Mouse (Mus musculus) thymus, postnatal 25 days (tissue): Measurements from ENCODE around the gene Akr1e1.
A peak's percentile ranks its signal among the peaks of the same experiment; 100 is the strongest.
"Not testable (repeated sequence)": the region's sequence is repeated elsewhere in the genome, so short reads cannot be mapped to it uniquely, and the experiment has no call there.

Experiments
- DNase-seq: peaks from one replicate; pipeline ENCODE4 v3.0.0; 2022

The Akr1e1 gene

DNA sequence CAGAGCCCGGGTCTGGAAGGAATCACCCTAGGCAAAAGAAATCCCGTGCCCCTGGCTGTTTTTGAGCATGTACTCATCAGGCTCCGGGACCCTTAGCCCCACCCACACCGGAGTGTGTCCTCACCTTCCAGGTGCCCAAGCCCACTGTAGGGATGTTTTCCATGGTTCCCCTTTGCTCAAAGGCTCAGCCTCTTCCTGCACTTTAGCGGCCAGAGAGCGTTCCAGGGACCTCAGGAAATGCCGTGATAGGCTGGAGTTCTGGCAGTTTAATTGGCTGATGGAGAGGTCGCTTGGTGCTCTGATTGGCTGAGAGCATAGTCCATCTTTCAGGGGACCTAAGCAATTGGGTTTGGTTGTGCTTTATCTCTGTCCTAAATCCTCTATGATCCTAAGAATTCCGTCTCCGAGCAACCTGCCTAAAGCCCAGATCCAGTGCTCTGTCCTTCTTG is at the start of gene Akr1e1:
TSS of gene Akr1e1 (minus strand) at position 214 of the 449 bp plus-strand sequence.
- peak; percentile 70 for DNase-seq

GRCm38 (mm10) chr13:4658346-4658745 is 49.4 kb upstream of the Akr1e1 start:
- DNase-seq: no peak

GRCm38 (mm10) chr13:4656277-4657146 is 47.5 kb upstream of the Akr1e1 start:
- DNase-seq: no peak

DNA sequence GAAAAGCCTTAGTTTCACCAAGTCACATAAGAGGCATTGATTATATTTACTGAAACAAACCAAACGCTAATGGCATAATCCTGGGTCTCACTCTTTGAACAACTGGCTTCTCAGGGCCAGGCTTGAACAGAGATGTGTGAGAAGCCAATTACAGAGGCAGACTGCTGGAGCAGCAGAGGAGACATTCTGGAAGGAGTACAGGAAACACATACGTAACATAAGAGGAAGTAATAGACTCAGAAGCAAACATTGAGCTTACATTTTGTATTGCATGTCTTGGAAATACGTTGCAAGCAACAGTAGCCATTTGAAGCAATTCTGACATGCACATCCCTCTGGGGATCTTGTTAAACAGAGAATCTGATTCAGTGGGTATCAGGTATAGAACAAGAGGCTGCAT is 41.2 kb upstream of the Akr1e1 start:
- DNase-seq: no peak

- DNase-seq: no peak
Observed at GRCm38 (mm10) chr13:4645248-4645647, 36.3 kb upstream of the Akr1e1 start.

DNA sequence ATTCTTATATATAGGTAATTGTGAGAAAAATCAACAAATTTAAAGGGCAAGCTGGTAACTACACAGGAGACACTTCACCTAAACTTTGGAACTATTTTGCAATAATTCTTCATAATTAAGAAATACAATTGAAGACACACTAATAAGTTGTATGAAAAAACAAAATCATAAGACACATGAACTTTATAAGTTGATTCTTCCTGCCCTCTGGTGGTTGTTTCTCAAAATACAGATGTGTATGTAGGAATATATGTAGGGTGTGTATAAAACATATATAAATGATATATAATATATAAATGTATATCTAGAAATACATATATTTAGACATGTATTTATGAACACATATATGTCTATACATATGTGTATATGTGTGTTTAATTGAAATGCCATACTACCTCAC is 1.9 kb upstream of the Akr1e1 start:
- DNase-seq: no peak

- no peak for DNase-seq
Observed at GRCm38 (mm10) chr13:4608530-4608929, 444 bp downstream of the Akr1e1 start.

DNA sequence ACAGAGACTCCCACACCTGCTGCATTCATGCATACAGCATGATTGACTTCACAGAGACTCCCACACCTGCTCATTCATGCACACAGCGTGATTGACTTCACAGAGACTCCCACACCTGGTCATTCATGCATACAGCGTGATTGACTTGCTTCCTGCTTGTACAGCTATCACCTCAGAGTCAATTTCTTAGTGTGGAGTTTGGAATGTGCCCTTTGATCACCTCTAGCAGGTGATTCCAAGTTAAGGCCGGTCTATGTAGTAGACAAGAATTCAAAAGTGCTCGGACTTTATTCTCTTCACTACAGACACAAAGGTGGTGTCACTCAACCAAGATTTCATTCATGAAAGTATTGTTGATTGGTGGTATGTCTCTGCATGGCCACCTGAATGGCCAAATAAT is 2.2 kb downstream of the Akr1e1 start:
- DNase-seq: no peak

GRCm38 (mm10) chr13:4603431-4603830 is 5.5 kb downstream of the Akr1e1 start:
- DNase-seq: not testable (repeated sequence)

GRCm38 (mm10) chr13:4576921-4577320 is 32.1 kb downstream of the Akr1e1 start:
- DNase-seq: no peak

GRCm38 (mm10) chr13:4573871-4574270 is 35.1 kb downstream of the Akr1e1 start, which contains the start of gene Akr1c21:
Gene Akr1c21 (plus strand): TSS chr13:4574075.
- no peak for DNase-seq

DNA sequence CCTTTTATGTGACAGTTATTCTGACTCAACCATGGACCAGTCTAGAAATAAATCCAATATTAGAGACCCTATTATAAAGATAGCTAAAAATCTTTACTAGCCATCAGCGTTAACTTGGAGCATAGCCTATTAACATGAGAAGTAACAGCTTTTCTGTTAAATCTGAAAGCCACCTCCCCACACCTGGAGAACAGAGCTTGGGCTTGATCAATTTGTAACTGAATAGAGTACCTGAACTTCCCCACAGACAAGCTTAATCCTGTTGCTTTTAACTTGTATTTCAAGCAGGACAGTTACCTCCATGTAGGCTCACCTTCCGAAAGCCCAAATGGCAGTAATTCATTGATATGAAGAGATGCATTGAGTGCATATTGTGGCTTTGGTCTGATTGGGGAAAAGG is 43.0 kb downstream of the Akr1e1 start:
- no peak for DNase-seq

DNA sequence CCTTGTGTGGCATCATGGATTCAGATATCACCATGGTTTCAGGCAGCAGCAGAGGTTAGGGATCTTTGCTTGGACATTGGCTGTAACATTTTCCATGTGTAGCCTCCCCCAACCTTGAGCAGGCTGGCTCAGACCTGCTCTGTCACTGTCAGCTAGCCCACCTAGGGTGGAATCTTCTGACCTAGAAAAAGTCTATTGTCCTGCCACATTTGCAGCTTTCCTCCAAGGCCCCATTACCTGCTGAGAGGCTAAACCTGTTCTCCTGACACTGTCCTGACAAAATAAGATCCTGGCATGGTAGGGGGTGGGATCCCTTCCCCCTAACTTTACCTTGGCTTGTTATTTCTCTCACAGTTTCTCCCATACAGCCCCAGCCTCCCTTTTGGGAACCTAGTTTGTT is 48.5 kb downstream of the Akr1e1 start:
- DNase-seq: no peak

DNA sequence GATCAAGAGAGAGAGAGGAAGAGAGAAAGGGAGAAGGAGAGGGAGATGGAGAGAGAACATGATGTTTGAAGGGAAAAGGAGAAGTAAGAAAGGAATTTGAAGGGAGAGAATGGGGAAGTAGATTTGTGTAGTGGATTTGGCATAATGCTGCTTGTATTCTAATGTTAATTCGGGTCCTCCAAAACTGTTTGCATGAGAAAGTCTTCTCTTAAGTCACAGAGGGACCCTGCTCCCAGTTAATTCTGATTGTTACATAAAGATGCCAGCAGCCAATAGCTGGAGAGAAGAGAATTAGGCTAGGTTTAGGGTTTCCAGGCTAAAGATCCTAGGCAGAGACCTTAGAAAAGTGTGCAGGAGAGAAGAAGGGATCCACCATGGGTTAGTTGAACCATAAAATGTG is 49.8 kb downstream of the Akr1e1 start:
- no peak for DNase-seq
